12 mouse cellular contexts compared by ENCODE assay signal in the genomic region with DNA sequence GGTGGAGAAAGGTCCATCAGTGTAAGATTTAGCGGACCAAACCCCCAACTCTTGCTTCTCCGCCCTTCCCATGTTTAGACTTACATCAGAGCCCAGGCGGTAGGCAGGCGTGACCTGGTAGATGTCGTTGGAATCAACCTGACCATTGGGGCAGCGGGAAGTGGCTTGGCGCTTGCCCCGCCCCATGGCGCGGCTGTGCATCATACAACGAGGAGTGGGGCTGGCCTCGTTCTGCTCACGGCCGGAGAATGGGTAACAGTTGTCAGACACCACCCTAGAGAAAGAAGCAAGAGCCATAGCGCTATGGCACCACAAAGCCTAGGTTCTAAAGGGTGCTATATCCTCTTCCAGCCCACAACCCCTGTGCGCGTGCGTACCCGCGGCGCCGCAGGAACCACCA. TPM values are rescaled to one million over a fixed set of nuclear protein-coding genes. Genes with fewer than 3 reads are reported as not detected.
DNase-seq lines count a peak whose midpoint lies in the region; ATAC-seq lines count a peak whose summit lies in the region.
"Had no signal": no experiment of that assay in that cellular context is flagged by ENCODE, and none has a peak within 500 bp of the region (broad histone marks: within the 10 kb centered on the region; RNA-seq: fewer than 3 reads in every experiment).

No protein-coding gene starts in this region.

- H3K27ac ChIP-seq in heart, embryonic 12.5 days (ENCODE audit: poor library complexity, severe bottlenecking), result peak overlapping the region; percentile 69; the same call in 1 of the 2 replicates
- peak overlapping the region; percentile 25; the same call in 1 of the 2 replicates for H3K27ac ChIP-seq in hindbrain, embryonic 10.5 days
- no peak overlapping the region for H3K27ac ChIP-seq in liver, embryonic 15.5 days (replicated peaks)

- intact Hi-C loops in heart, postnatal 25 days (cut with DNase I), result no loop called here
- intact Hi-C loops in gastrocnemius, postnatal 14 days (cut with DNase I; ENCODE audit: low total_unique reads), result no loop called here

- H3K9ac ChIP-seq in heart, embryonic 12.5 days, result peak overlapping the region; percentile 12; the same call in 1 of the 2 replicates
- H3K9ac ChIP-seq in liver, embryonic 15.5 days, result no peak overlapping the region

- H3K4me2 ChIP-seq in heart, embryonic 12.5 days, result peak overlapping the region; percentile 52
- H3K4me2 ChIP-seq in liver, embryonic 15.5 days, result peak overlapping the region; percentile 18; the same call in 1 of the 2 replicates

- no peak overlapping the region for H3K4me3 ChIP-seq in heart, embryonic 12.5 days
- peak overlapping the region; percentile 20 for H3K4me3 ChIP-seq in hindbrain, embryonic 10.5 days
- no peak overlapping the region for H3K4me3 ChIP-seq in liver, embryonic 15.5 days (replicated peaks)

- peaks cover 5% of the 10 kb centered on the region; the same call in 1 of the 2 replicates for H3K36me3 ChIP-seq in heart, embryonic 12.5 days
- no peaks in the 10 kb centered on the region for H3K36me3 ChIP-seq in hindbrain, embryonic 10.5 days
- peaks cover 48% of the 10 kb centered on the region for H3K36me3 ChIP-seq in liver, embryonic 15.5 days (replicated peaks)

- H3K9me3 ChIP-seq in heart, embryonic 12.5 days (replicated peaks), result no peaks in the 10 kb centered on the region
- H3K9me3 ChIP-seq in hindbrain, embryonic 10.5 days, result no peaks in the 10 kb centered on the region
- no peaks in the 10 kb centered on the region for H3K9me3 ChIP-seq in liver, embryonic 15.5 days (replicated peaks)

- DNase-seq in heart, postnatal 25 days (ENCODE audit: low spot score), result no peak
- no peak for DNase-seq in hindbrain, embryonic 10.5 days (ENCODE audit: low spot score)
- no peak for DNase-seq in gastrocnemius, postnatal 14 days
- no peak for DNase-seq in layer of hippocampus, adult 11-12 months (ENCODE audit: low spot score)
- DNase-seq: thymus, postnatal 4 days had no signal

- no peaks in the 10 kb centered on the region for H3K27me3 ChIP-seq in heart, embryonic 12.5 days (replicated peaks)
- H3K27me3 ChIP-seq in hindbrain, embryonic 10.5 days (ENCODE audit: insufficient read depth, poor library complexity, severe bottlenecking), result peaks cover 71% of the 10 kb centered on the region
- H3K27me3 ChIP-seq in liver, embryonic 15.5 days, result peaks cover 73% of the 10 kb centered on the region

- peaks cover 88% of the 10 kb centered on the region for H3K4me1 ChIP-seq in heart, embryonic 12.5 days (replicated peaks)
- peaks cover 60% of the 10 kb centered on the region for H3K4me1 ChIP-seq in hindbrain, embryonic 10.5 days (replicated peaks)
- peaks cover 37% of the 10 kb centered on the region for H3K4me1 ChIP-seq in liver, embryonic 15.5 days (replicated peaks)

- no peak for ATAC-seq in heart, embryonic 12.5 days (ENCODE audit: insufficient number of reproducible peaks, low FRiP score)
- ATAC-seq in common myeloid progenitor, adult 5-6 weeks (replicated peaks; ENCODE audit: low read depth, poor library complexity, severe bottlenecking), result peak; percentile 24
- ATAC-seq in liver, embryonic 15.5 days (ENCODE audit: insufficient read depth), result no peak
- ATAC-seq in activated CD4-positive, CD25-positive, alpha-beta regulatory T cell, adult 4 months, result no peak

- 59% methylated on average over 22 of the region's 22 CpGs for whole genome bisulfite sequencing in heart, embryonic 12.5 days
- 45% methylated on average over 22 of the region's 22 CpGs for WGBS in hindbrain, embryonic 10.5 days
- 50% methylated on average over 22 of the region's 22 CpGs for WGBS in liver, embryonic 15.5 days (ENCODE audit: insufficient replicate concordance)

RNA-seq across cellular contexts. Expression of gene Tinagl1, which starts 7.6 kb away (rescaled TPM):
- 46.6 and 49.8 TPM in 2 replicates for polyA plus RNA-seq in heart, embryonic 12.5 days (2016; fragmentation: Nextera tagmentation; extraction: Ambion mirVana)
- total RNA-seq in heart, postnatal 25 days (2021), result 10 to 100 TPM; 56.0 to 69.2 TPM
- total RNA-seq in common myeloid progenitor, adult 5-6 weeks (2017), result 3.5 and 4.8 TPM in 2 replicates
- polyA plus RNA-seq in hindbrain, embryonic 10.5 days (2016; fragmentation: Nextera tagmentation; extraction: Ambion mirVana), result 11.6 and 15.1 TPM in 2 replicates
- 41.1 and 47.6 TPM in 2 replicates for polyA plus RNA-seq in liver, embryonic 15.5 days (2015; fragmentation: Nextera tagmentation; extraction: Ambion mirVana)
- not detected for polyA plus RNA-seq in activated CD4-positive, CD25-positive, alpha-beta regulatory T cell, adult 4 months (2017; shearing (Covaris generic))
- 10 to 100 TPM; 29.3 to 39.2 TPM for total RNA-seq in gastrocnemius, postnatal 14 days (2021)
- total RNA-seq: CH12.LX had no signal

RNA-seq across cellular contexts. Expression of gene Hcrtr1, which starts 28.2 kb away (rescaled TPM):
- not detected in 2 replicates for polyA plus RNA-seq in heart, embryonic 12.5 days (2016; fragmentation: Nextera tagmentation; extraction: Ambion mirVana)
- not detected for total RNA-seq in heart, postnatal 25 days (2021)
- not detected in 2 replicates for total RNA-seq in common myeloid progenitor, adult 5-6 weeks (2017)
- 0.81 and 0.85 TPM in 2 replicates for polyA plus RNA-seq in hindbrain, embryonic 10.5 days (2016; fragmentation: Nextera tagmentation; extraction: Ambion mirVana)
- not detected in 2 replicates for polyA plus RNA-seq in liver, embryonic 15.5 days (2015; fragmentation: Nextera tagmentation; extraction: Ambion mirVana)
- not detected for polyA plus RNA-seq in activated CD4-positive, CD25-positive, alpha-beta regulatory T cell, adult 4 months (2017; shearing (Covaris generic))
- not detected for total RNA-seq in gastrocnemius, postnatal 14 days (2021)
- total RNA-seq: CH12.LX had no signal

RNA-seq across cellular contexts. Expression of gene Gm853, which starts 54.9 kb away (rescaled TPM):
- polyA plus RNA-seq in heart, embryonic 12.5 days (2016; fragmentation: Nextera tagmentation; extraction: Ambion mirVana), result not detected in 2 replicates
- not detected for total RNA-seq in heart, postnatal 25 days (2021)
- total RNA-seq in common myeloid progenitor, adult 5-6 weeks (2017), result not detected in 2 replicates
- 0.84 TPM in 1 of 2 replicates, not detected in the other for polyA plus RNA-seq in hindbrain, embryonic 10.5 days (2016; fragmentation: Nextera tagmentation; extraction: Ambion mirVana)
- polyA plus RNA-seq in liver, embryonic 15.5 days (2015; fragmentation: Nextera tagmentation; extraction: Ambion mirVana), result not detected in 2 replicates
- not detected for polyA plus RNA-seq in activated CD4-positive, CD25-positive, alpha-beta regulatory T cell, adult 4 months (2017; shearing (Covaris generic))
- total RNA-seq in gastrocnemius, postnatal 14 days (2021), result not detected
- total RNA-seq: adrenal gland, postnatal 4 days; CH12.LX; left cerebral cortex, postnatal 36 days had no signal

Comparison
In these comparisons a context has a peak if more than half of its experiments do, and no peak if none do; other contexts are left out.
1. RNA of gene Tinagl1, which starts 7.6 kb away (polyA plus RNA-seq): 46.6 to 49.8 TPM in heart, embryonic 12.5 days, 41.1 to 47.6 TPM in liver, embryonic 15.5 days and 11.6 to 15.1 TPM in hindbrain, embryonic 10.5 days; not detected in activated CD4-positive, CD25-positive, alpha-beta regulatory T cell, adult 4 months; every median in the first group is over 10 times any median in the second.